Mouse (Mus musculus): ENCODE data around the gene Mier1.

The Mier1 gene

DNA sequence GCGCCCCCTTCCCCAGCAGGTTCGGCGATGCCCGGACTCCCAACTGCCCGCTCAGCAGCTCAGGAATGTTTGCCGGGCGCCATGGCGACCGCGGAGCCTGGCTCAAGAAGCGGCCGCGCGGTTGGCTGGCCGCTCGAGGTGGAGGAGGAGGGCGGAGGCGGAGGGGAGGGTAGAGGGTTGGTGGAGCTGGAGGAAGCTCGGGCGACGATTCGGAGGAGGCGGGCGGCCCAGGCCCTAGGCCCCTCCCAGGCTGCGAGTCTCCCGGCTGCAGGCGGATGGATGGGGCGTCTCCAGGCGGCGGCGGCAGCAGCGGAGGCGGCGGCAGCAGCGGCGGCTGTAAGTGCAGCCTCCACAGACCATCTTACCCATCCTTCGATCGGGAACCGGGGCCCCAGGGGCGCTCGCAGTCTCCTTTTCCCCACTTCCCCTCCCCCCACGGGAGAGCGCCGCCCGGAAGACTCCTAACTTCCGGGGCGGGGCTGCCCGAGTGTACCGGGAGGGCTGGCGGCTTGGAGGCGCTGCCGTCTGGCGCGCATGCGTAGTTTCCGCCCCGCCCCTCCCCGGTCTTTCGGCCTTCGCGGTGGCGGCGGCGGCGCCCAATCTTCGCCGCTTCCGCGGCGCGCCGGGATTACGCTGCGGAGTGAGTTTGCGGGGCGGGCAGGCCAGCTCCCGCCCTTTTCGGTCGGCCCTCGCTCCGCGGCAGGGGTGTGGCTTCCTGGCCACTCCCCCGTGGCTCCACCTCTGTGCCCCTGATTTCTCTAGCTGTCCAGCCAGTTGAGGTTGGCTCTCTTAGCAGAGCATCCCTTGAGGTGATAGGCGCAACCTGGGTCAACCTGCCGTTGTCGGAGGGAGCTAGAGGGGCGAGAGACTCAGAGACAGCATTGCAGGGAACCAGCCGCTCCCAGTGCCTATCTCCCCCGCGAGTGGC, at the start of gene Mier1, which contains the start of gene Wdr78:
Gene Mier1, plus strand, starts transcription at position 207 of the 928 bp plus-strand sequence.
Gene Wdr78, minus strand, starts transcription at position 372 of the 928 bp plus-strand sequence.
- in situ Hi-C loops (cut with MboI, MseI) = loop anchor here in 1 of 2 experiments (25.0 kb wide), 1 partner anchor 602 kb away; no protein-coding TSS in a partner anchor

DNA sequence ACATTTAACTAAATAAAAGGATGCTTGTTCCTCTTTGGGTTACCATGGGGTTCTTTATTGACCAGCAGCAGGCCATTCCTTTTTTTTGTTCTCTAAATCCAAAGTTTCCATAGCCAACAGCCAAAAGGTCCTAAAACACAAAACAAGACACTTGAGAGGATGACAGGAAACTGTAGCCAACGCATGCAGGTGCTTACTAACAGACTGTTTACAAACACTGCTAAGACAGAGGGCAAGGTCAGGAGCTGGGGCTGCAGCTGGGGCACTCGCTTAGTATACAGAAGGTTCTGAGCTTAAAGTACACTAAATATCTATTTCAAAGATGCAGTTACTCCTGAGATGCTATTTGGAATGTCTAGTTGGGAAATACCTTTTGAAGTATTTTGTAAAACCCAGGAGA, 49.8 kb upstream of the Mier1 start:
- in situ Hi-C loops (cut with MboI, MseI) = no loop called here

GRCm38 (mm10) chr4:103064976-103065375, 49.2 kb upstream of the Mier1 start:
- in situ Hi-C loops (cut with MboI, MseI) = no loop called here

DNA sequence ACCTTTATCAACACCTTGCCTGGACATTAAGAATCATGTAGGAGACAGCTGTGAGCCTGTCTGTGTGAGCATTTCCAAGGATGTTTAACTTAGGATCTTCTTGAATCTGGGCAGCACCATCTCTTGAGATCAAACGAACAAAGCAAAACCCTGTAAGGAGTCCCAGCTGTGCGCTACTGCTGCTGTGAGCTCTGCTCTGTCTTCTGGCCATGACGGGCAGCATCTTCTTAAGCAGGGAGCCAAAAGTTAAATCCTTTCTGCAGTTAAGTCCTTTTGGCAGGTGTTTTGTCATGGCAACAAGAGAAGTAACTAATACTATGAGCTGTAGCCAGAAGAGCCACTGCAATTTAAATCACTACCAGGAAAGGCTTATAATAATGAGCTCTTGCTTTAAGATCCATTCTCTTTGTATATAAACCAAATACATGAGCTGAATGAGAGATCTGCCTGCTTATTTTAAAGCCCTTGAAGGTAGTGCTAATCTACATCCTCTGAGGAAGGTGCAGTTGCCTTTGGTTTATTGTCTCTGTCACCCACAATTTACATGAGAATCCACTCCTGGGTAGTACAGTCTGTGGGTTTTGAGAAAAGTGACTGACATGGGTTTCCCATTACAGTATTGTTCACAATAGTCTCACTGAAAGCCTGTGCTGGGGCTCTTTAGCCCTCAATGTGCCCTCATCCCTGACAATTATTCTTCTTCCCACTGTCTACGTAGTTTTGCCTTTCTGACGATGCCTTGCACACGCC, 46.1 kb upstream of the Mier1 start:
- in situ Hi-C loops (cut with MboI, MseI) = no loop called here

GRCm38 (mm10) chr4:103070631-103071030, 43.6 kb upstream of the Mier1 start:
- in situ Hi-C loops (cut with MboI, MseI) = no loop called here

GRCm38 (mm10) chr4:103085237-103085636, 29.0 kb upstream of the Mier1 start:
- in situ Hi-C loops (cut with MboI, MseI) = no loop called here

DNA sequence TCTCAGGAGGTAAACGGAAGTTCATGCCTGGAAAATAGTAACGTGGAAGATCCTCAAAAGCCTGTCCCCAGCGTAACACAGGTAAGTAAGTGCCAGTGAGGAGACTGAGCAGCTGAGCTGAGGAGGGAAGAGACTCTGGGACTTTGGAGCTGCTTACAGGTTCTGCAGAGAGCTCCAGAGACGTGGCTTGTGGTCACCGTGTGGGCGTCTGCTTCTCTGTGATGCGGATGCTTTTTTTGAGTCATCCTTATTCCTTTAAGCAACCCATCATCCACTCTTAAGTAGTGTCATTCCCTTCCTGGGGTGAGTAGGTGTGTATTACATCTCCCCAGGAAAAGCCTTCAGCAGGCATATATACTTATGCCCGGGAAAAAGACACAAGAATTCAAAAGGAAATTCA, 18.3 kb upstream of the Mier1 start:
- in situ Hi-C loops (cut with MboI, MseI) = no loop called here

GRCm38 (mm10) chr4:103098532-103098931, 15.7 kb upstream of the Mier1 start:
- in situ Hi-C loops (cut with MboI, MseI) = no loop called here

DNA sequence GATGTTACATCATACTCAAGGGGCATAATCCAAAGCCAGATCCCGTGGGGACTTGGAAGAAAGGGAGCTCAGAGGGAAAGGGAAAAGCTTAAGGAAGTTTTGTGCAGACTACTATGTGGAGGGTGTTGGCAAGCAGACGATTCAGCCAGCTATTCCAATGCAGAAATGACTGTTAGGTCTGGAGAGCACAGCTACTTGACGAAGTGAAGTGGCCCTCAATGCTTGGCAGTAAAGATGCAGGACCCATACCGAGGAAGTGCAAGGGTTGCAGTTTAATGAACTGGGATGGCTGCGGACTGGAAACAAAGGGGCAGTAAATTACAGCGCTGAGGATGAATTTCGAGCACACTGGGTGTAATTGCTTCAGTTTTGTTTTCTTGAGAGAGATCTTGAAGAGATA, 1.5 kb upstream of the Mier1 start:
- in situ Hi-C loops (cut with MboI, MseI) = loop anchor here in 1 of 2 experiments (25.0 kb wide), 1 partner anchor 600 kb away; no protein-coding TSS in a partner anchor

DNA sequence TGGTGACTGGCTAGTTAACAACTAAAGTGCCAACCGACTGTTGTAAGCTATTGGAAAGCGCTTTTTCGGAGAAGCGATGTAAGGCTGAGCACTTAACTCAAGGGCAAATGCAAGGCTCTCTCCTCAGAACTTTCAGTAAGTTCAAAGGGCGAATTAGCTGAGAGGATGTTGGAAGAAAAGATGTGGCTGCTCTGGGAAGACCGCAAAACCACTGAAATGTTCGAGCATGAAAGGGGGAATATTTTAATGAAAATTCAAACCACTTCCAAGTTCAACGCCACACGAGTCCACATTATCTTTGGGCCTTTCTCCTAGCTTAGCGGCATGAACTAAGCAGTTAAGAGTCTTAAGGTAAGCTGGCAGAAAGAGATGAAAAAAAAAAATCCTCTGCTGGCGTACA, 788 bp upstream of the Mier1 start:
- in situ Hi-C loops (cut with MboI, MseI) = loop anchor here in 1 of 2 experiments (25.0 kb wide), 1 partner anchor 601 kb away; no protein-coding TSS in a partner anchor

DNA sequence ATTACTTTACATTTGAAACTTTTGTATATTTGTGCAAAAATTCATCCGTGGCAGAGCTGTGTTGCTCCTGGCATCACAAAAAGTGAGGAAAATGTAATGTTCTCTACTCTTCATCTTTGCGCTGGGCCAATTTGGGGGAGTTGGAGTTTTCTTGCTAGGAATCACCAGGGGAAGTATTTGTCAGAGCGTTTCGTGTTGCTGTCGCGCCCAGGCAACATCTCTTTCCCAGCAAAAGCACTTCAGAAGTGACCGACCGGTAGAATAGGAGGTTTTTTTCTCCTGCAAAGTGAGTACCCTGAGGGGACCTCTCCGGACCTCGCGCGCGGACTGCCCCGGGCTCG, 4.7 kb downstream of the Mier1 start:
- in situ Hi-C loops (cut with MboI, MseI) = loop anchor here in 1 of 2 experiments (25.0 kb wide), 1 partner anchor 607 kb away; no protein-coding TSS in a partner anchor

DNA sequence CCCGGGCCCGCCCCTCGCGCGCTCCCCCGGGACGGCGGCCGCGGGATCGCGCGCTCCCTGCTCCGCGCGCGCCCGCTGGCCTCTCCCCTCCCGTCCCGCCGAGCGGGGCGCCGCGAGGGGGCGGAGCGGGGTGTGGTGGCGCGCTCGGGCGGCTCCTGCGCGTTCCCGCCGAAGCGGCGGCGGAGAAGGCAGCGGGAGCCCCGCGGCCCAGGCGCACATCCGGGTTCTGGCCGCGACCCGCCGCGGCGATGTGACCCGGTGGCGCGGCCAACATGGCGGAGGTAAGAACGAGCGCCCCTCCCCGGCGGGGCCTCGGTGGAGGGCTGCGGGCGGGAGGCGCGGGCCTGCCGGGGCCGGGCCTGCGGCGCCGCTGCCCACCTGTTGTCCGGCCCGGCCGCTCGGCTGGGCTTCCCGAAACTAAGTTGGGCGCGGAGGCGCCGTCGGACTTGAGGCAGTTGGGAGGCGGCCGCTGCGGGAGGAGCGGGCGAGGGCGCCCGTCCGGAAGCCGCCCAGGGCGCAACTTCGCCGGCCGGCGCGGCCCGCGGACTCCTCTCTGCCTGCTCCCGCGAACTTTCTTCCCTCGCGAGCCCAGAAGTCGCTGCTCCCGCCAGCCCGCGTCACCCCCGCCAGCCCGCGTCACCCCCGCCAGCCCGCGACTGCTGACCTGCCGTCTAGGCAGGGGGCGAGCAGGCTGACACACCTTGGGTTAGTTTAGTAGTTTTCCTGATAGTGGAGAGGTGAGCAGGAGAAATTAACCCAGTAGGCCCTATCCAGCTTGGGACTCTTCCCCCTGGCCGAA, 5.2 kb downstream of the Mier1 start:
- in situ Hi-C loops (cut with MboI, MseI) = loop anchor here in 1 of 2 experiments (25.0 kb wide), 1 partner anchor 607 kb away; no protein-coding TSS in a partner anchor

- in situ Hi-C loops (cut with MboI, MseI) = loop anchor here in 1 of 2 experiments (25.0 kb wide), 1 partner anchor 608 kb away; no protein-coding TSS in a partner anchor
These were observed 5.8 kb downstream of the Mier1 start for GRCm38 (mm10) chr4:103120028-103120384.

DNA sequence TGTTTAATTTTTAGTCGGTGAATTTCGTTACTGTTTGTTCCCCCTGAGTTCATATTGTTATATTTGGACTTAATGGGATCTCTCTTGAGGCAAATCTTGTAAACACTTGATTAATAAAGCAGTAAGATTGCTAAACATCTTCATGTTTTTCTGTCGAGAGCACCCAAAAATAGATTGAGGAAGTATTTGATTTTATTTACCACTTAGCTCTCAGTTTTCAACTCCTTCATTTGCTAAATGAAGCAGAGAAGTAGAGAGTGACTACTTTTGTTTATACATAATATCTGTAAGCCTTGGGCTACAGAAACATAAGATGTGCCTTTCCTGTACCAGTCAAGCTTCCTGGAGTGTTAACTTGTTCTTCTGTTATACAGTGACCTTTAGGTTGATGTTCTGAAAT, 6.2 kb downstream of the Mier1 start:
- in situ Hi-C loops (cut with MboI, MseI) = loop anchor here in 1 of 2 experiments (25.0 kb wide), 1 partner anchor 608 kb away; no protein-coding TSS in a partner anchor

GRCm38 (mm10) chr4:103120874-103121389, 6.7 kb downstream of the Mier1 start:
- in situ Hi-C loops (cut with MboI, MseI) = loop anchor here in 1 of 2 experiments (25.0 kb wide), 1 partner anchor 609 kb away; no protein-coding TSS in a partner anchor

GRCm38 (mm10) chr4:103123086-103123485, 8.9 kb downstream of the Mier1 start:
- in situ Hi-C loops (cut with MboI, MseI) = loop anchor here in 1 of 2 experiments (25.0 kb wide), 1 partner anchor 611 kb away; no protein-coding TSS in a partner anchor

GRCm38 (mm10) chr4:103123606-103124005, 9.4 kb downstream of the Mier1 start:
- in situ Hi-C loops (cut with MboI, MseI) = loop anchor here in 1 of 2 experiments (25.0 kb wide), 1 partner anchor 611 kb away; no protein-coding TSS in a partner anchor

DNA sequence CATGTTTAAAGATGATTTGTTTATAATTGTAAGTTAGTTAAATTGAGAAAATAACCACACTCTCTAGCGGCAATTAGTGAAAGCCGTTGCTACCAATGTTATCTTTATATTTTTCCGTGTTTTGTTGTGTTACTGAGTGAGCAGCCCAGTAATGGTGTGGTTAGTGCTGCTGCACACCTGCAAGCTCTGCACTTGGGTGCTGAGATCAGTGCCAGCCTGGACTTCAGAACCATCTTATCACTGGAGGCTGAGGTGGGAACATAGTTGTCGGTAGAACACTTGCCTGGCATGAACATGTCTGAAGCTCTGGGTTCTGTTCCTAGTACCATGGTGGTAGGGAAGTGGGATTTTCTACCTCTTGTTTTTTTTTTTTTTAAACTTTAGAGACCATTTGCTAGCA, 12.3 kb downstream of the Mier1 start:
- in situ Hi-C loops (cut with MboI, MseI) = no loop called here

- in situ Hi-C loops (cut with MboI, MseI) = loop anchor here in 1 of 2 experiments (5.0 kb wide), 1 partner anchor 145 kb away; no protein-coding TSS in a partner anchor
These were observed 22.8 kb downstream of the Mier1 start for GRCm38 (mm10) chr4:103136946-103137345.

GRCm38 (mm10) chr4:103146339-103146738, 32.1 kb downstream of the Mier1 start:
- in situ Hi-C loops (cut with MboI, MseI) = no loop called here

- in situ Hi-C loops (cut with MboI, MseI) = no loop called here
These were observed 37.8 kb downstream of the Mier1 start for GRCm38 (mm10) chr4:103151946-103152345.

Measured in T-helper 17 cell (primary cell).